Mouse (Mus musculus): ENCODE data around the gene Tmprss11c.
A peak's percentile ranks its signal among the peaks of the same experiment; 100 is the strongest.
"Not testable (repeated sequence)": the region's sequence is repeated elsewhere in the genome, so short reads cannot be mapped to it uniquely, and the experiment has no call there.

Gene Tmprss11c

GRCm38 (mm10) chr5:86289208-86289607 lies at the start of gene Tmprss11c:
TSS of gene Tmprss11c (minus strand) at chr5:86289308.
- DNase-seq (ENCODE audit: low spot score): no peak

GRCm38 (mm10) chr5:86318018-86318956 lies 29.2 kb upstream of the Tmprss11c start:
- DNase-seq (ENCODE audit: low spot score): not testable (repeated sequence)

- no peak for DNase-seq (ENCODE audit: low spot score)
These were observed 17.0 kb upstream of the Tmprss11c start for GRCm38 (mm10) chr5:86306116-86306515.

GRCm38 (mm10) chr5:86303877-86304276 lies 14.8 kb upstream of the Tmprss11c start:
- no peak for DNase-seq (ENCODE audit: low spot score)

GRCm38 (mm10) chr5:86246559-86246958 lies 42.5 kb downstream of the Tmprss11c start:
- DNase-seq (ENCODE audit: low spot score): no peak

GRCm38 (mm10) chr5:86244880-86245279 lies 44.2 kb downstream of the Tmprss11c start:
- no peak for DNase-seq (ENCODE audit: low spot score)

GRCm38 (mm10) chr5:86244275-86244674 lies 44.8 kb downstream of the Tmprss11c start:
- DNase-seq (ENCODE audit: low spot score): no peak

- DNase-seq (ENCODE audit: low spot score): no peak
These were observed 61.8 kb downstream of the Tmprss11c start for GRCm38 (mm10) chr5:86227156-86227853.

GRCm38 (mm10) chr5:86197801-86198200 lies 91.3 kb downstream of the Tmprss11c start, which contains the start of gene Gnrhr:
TSS of gene Gnrhr (minus strand) at chr5:86197901.
- DNase-seq (ENCODE audit: low spot score): no peak

- no peak for DNase-seq (ENCODE audit: low spot score)
These were observed 97.8 kb downstream of the Tmprss11c start for GRCm38 (mm10) chr5:86191356-86191755.

GRCm38 (mm10) chr5:86190770-86191169 lies 98.3 kb downstream of the Tmprss11c start:
- DNase-seq (ENCODE audit: low spot score): no peak

GRCm38 (mm10) chr5:86190290-86190689 lies 98.8 kb downstream of the Tmprss11c start:
- no peak for DNase-seq (ENCODE audit: low spot score)

GRCm38 (mm10) chr5:86187441-86187840 lies 101.7 kb downstream of the Tmprss11c start:
- peak; percentile 69 for DNase-seq (ENCODE audit: low spot score)

Data from testis, postnatal 14 days (tissue).